Mouse (Mus musculus) right cerebral cortex, postnatal 36 days (tissue): ENCODE data around the gene Rgs9bp.
"Not testable (repeated sequence)": the region's sequence is repeated elsewhere in the genome, so short reads cannot be mapped to it uniquely, and the experiment has no call there.

Source experiments
- DNase-seq, 2 experiments: peaks; one replicate each; pipeline ENCODE4 v3.0.0; 2022; ENCODE audit warnings: low spot score in 2 of 2, mixed read lengths in 1 of 2

Gene Rgs9bp

DNA sequence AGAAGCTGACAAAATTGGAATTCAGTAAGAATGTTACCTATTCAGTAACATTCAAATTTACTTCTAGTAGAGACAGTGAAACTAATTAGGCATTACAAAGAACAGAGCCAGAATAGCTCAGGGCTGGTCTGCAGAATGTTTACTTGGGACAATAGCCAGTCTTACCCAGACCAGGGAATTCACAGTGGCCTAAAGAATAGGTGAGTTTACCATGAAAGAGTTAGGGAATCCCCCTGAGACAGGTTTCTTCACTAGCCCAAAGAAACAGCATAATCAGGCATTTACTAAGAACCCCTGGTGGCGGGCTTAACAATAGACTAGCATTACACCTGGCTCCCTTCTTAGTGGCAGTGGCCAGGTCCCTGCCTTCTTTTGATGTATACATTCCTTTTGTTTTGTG lies 54.8 kb downstream of the Rgs9bp start:
- not testable (repeated sequence) for DNase-seq

DNA sequence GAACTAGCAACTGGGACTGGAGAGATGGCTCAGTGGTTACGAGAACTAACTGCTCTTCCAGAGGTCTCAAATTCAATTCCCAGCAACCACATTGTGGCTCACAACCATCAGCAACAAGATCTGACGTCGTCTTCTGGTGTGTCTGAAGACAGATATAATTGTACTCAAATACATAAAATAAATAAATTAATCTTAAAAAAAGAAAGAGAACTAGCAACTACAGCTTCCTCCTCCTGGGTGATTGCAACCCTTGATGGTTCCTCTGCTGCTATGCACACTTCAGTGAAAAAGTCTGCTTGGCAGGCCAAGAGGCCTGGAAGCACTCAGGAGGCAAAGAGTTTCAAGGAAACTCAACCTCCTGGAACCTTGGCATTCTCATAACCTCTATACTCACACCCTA lies 55.4 kb downstream of the Rgs9bp start:
- no peak for DNase-seq
